Mouse (Mus musculus) limb, embryonic 14.5 days (tissue): ENCODE results near the gene Col7a1. TPM values are rescaled to one million over a fixed set of nuclear protein-coding genes. Genes with fewer than 3 reads are reported as not detected.

ENCODE experiments used
- ATAC-seq: fragments of 200-750 bp; cut with Nextera tagmentation; 2 replicates; pipeline ENCODE4 v1.8.0; 2017; ENCODE audit warnings: low read depth, moderate number of reproducible peaks, moderate TSS enrichment; ENCODE audit not compliant: low FRiP score
- DNase-seq: peaks from one replicate; pipeline ENCODE4 v3.0.0-alpha.2; 2015; ENCODE audit warnings: low spot score
- H3K27ac ChIP-seq: fragments of 300-500 bp; sonication (generic); replicated peaks from 2 replicates; pipeline ENCODE4 v1.5.1; 2014; ENCODE audit warnings: low read depth, mild to moderate bottlenecking, low read length, moderate library complexity, mixed read lengths
- H3K27me3 ChIP-seq: fragments of 300-500 bp; sonication (generic); 2 replicates; pipeline ENCODE4 v1.6.1; 2014; ENCODE audit warnings: low read length, mixed read lengths; ENCODE audit not compliant: control insufficient read depth, insufficient read depth
- H3K36me3 ChIP-seq: fragments of 300-500 bp; sonication (generic); 2 replicates; pipeline ENCODE4 v1.6.1; 2014; ENCODE audit warnings: mild to moderate bottlenecking, low read length, moderate library complexity, mixed read lengths; ENCODE audit not compliant: control insufficient read depth, insufficient read depth
- H3K4me1 ChIP-seq: fragments of 300-500 bp; sonication (generic); 2 replicates; pipeline ENCODE4 v1.6.1; 2014; ENCODE audit warnings: antibody characterized with exemption, low read length, mixed read lengths; ENCODE audit not compliant: control insufficient read depth, insufficient read depth
- H3K4me2 ChIP-seq: fragments of 300-500 bp; sonication (generic); replicated peaks from 2 replicates; pipeline ENCODE4 v1.6.1; 2014; ENCODE audit warnings: low read depth, mild to moderate bottlenecking, low read length, moderate library complexity; ENCODE audit not compliant: severe bottlenecking
- H3K4me3 ChIP-seq: fragments of 300-500 bp; sonication (generic); replicated peaks from 2 replicates; pipeline ENCODE4 v1.5.1; 2014; ENCODE audit warnings: low read length
- H3K9ac ChIP-seq: fragments of 300-500 bp; sonication (generic); 2 replicates; pipeline ENCODE4 v1.6.1; 2014; ENCODE audit warnings: mild to moderate bottlenecking, low read depth, low read length, moderate library complexity; ENCODE audit not compliant: severe bottlenecking
- H3K9me3 ChIP-seq: fragments of 300-500 bp; sonication (generic); 2 replicates; pipeline ENCODE4 v1.6.1; 2016; ENCODE audit warnings: low read length; ENCODE audit not compliant: control insufficient read depth
- POLR2A ChIP-seq: fragments of 200-500 bp; IDR thresholded peaks from 2 replicates; pipeline ENCODE4 v1.8.0; 2012; ENCODE audit warnings: inconsistent platforms, mild to moderate bottlenecking, moderate library complexity, borderline replicate concordance; ENCODE audit not compliant: insufficient read depth, insufficient read length; ENCODE audit errors: extremely low read depth
- WGBS: fragments of 180-500 bp; shearing (Covaris S2); extraction: QIAGEN DNeasy Blood & Tissue Kit; methylation state at CpG from one replicate; pipeline ENCODE4 v1.1.7; 2014; 5-methylcytosine and 5-hydroxymethylcytosine counted together
- polyA plus RNA-seq, 2 experiments: library from polyadenylated mRNA; depleted of rRNA in 1 of 2; stranded (reverse) in 1 of 2; unstranded in 1 of 2; fragments of >200 nt; fragmentation: Nextera tagmentation in 1 of 2; extraction: Ambion mirVana in 1 of 2; gene quantifications; 2 replicates each; pipeline versions ENCODE4 v1.2.1 to v1.2.3; 2012 to 2014

Col7a1 gene
- polyA plus RNA-seq, 2 experiments, result 25.9 to 44.6 TPM

DNA sequence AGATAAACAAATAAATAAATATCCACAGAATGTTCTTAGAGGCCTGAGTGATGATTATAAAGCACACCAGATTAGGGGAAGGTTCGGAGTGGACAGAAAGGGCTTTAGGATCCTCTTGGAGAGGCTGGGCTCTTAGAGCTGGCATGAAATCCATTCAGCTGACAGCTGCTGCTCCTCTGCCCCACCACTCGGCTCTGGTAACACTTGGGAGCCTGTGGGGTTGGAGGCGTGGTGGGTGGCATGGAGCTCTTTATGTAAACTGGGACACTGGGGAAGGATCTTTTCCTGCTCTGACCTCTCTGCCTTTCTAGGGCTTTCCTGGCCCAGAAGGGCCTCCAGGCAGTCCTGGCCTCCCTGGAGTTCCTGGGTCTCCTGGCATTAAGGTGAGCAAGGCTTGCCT, 10.2 kb downstream of the Col7a1 start:
- DNase-seq (no peak), ATAC-seq (no peak)
- Histone ChIP-seq H3K27me3 (no peaks in the 10 kb centered on the region), H3K27ac (no peak overlapping the region), H3K4me1 (no peaks in the 10 kb centered on the region), H3K36me3 (no peaks in the 10 kb centered on the region), H3K4me3 (no peak overlapping the region), H3K9me3 (no peaks in the 10 kb centered on the region), H3K9ac (no peak overlapping the region), H3K4me2 (no peak overlapping the region)
- WGBS, result 77% methylated on average over 3 of the region's 3 CpGs
- TF ChIP-seq POLR2A, result no peak

GRCm38 (mm10) chr9:108964338-108964737, 11.0 kb downstream of the Col7a1 start:
- Histone ChIP-seq H3K4me1 (no peaks in the 10 kb centered on the region), H3K9me3 (no peaks in the 10 kb centered on the region), H3K27ac (no peak overlapping the region), H3K27me3 (no peaks in the 10 kb centered on the region), H3K36me3 (no peaks in the 10 kb centered on the region), H3K4me2 (no peak overlapping the region), H3K4me3 (no peak overlapping the region), H3K9ac (no peak overlapping the region)
- no peak for TF ChIP-seq POLR2A
- DNase-seq (no peak), ATAC-seq (no peak)
- 85% methylated on average over 6 of the region's 6 CpGs for WGBS

GRCm38 (mm10) chr9:108970623-108971022, 17.2 kb downstream of the Col7a1 start:
- no peak overlapping the region for H3K27ac ChIP-seq
- H3K36me3 ChIP-seq, result no peaks in the 10 kb centered on the region
- no peak overlapping the region for H3K9ac ChIP-seq
- no peak overlapping the region for H3K4me3 ChIP-seq
- no peaks in the 10 kb centered on the region for H3K4me1 ChIP-seq
- H3K9me3 ChIP-seq, result no peaks in the 10 kb centered on the region
- no peak for DNase-seq
- no peak for TF ChIP-seq POLR2A
- WGBS, result 88% methylated on average over 8 of the region's 8 CpGs
- no peak overlapping the region for H3K4me2 ChIP-seq
- ATAC-seq, result no peak
- no peaks in the 10 kb centered on the region for H3K27me3 ChIP-seq

GRCm38 (mm10) chr9:108976483-108976882, 23.1 kb downstream of the Col7a1 start:
- H3K27me3 ChIP-seq, result no peaks in the 10 kb centered on the region
- no peaks in the 10 kb centered on the region for H3K36me3 ChIP-seq
- H3K4me2 ChIP-seq, result no peak overlapping the region
- no peak for TF ChIP-seq POLR2A
- DNase-seq, result no peak
- WGBS, result 75% methylated on average over 9 of the region's 9 CpGs
- H3K9me3 ChIP-seq, result no peaks in the 10 kb centered on the region
- no peak overlapping the region for H3K9ac ChIP-seq
- no peak overlapping the region for H3K4me3 ChIP-seq
- H3K27ac ChIP-seq, result no peak overlapping the region
- ATAC-seq, result no peak
- H3K4me1 ChIP-seq, result no peaks in the 10 kb centered on the region

- no peaks in the 10 kb centered on the region for H3K9me3 ChIP-seq
- no peak overlapping the region for H3K4me2 ChIP-seq
- no peak for DNase-seq
- no peaks in the 10 kb centered on the region for H3K36me3 ChIP-seq
- H3K9ac ChIP-seq, result no peak overlapping the region
- no peak overlapping the region for H3K4me3 ChIP-seq
- ATAC-seq, result no peak
- no peaks in the 10 kb centered on the region for H3K4me1 ChIP-seq
- no peak for TF ChIP-seq POLR2A
- no peaks in the 10 kb centered on the region for H3K27me3 ChIP-seq
- no peak overlapping the region for H3K27ac ChIP-seq
- 82% methylated on average over 7 of the region's 7 CpGs for WGBS
Measured at GRCm38 (mm10) chr9:108977966-108978365, 24.6 kb downstream of the Col7a1 start.

GRCm38 (mm10) chr9:108982498-108982897, 29.1 kb downstream of the Col7a1 start:
- no peak overlapping the region for H3K27ac ChIP-seq
- H3K9ac ChIP-seq, result no peak overlapping the region
- no peaks in the 10 kb centered on the region for H3K36me3 ChIP-seq
- no peak overlapping the region for H3K4me3 ChIP-seq
- no peaks in the 10 kb centered on the region for H3K9me3 ChIP-seq
- no peak for DNase-seq
- no peak overlapping the region for H3K4me2 ChIP-seq
- no peak for TF ChIP-seq POLR2A
- no peaks in the 10 kb centered on the region for H3K27me3 ChIP-seq
- no peak for ATAC-seq
- 79% methylated on average over 8 of the region's 8 CpGs for WGBS
- no peaks in the 10 kb centered on the region for H3K4me1 ChIP-seq
